Mouse (Mus musculus): ENCODE measurements around the gene Irf8. TPM values are rescaled to one million over a fixed set of nuclear protein-coding genes. Genes with fewer than 3 reads are reported as not detected.

The Irf8 gene
- polyA plus RNA-seq, 1 experiment = not detected

- H3K27ac ChIP-seq (ENCODE audit: insufficient read depth, low read depth, low read length) = no peak overlapping the region
- H3K4me3 ChIP-seq (ENCODE audit: insufficient read depth, low read depth, low read length) = no peak overlapping the region
- TF ChIP-seq POLR2A (IDR thresholded peaks at IDR 0.05; ENCODE audit: insufficient read depth, low read depth, low read length) = no peak
- TF ChIP-seq CTCF (IDR thresholded peaks at IDR 0.05; ENCODE audit: insufficient read depth, low read depth, low read length) = no peak
- peaks cover 14% of the 10 kb centered on the region for H3K4me1 ChIP-seq (ENCODE audit: control insufficient read depth, insufficient read depth, low read length)
Observed at GRCm38 (mm10) chr8:120697979-120698272, 38.2 kb upstream of the Irf8 start.

DNA sequence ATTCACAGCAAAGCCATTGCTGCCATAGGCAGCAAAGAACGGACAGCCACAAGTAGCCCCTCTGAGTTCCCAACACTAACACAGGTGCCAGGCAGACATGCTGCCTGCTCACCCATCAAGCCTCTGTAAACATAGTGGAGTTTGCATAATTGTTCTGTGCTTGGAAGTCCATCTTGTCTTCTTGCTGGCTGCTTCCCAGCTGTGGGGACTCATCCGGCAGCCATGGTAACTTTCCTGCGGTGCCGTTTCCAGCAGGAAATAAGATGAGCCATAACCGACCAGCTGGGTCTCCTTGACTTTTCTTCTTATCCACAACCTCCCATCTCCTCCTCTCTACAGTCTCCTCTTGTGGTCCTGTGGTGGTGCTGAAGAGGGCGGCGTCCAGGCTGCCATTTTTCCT lies 37.7 kb upstream of the Irf8 start:
- WGBS = 56% methylated on average over 7 of the region's 7 CpGs
- Histone ChIP-seq H3K4me1 (ENCODE audit: control insufficient read depth, insufficient read depth, low read length) (peaks cover 14% of the 10 kb centered on the region), H3K4me3 (ENCODE audit: insufficient read depth, low read depth, low read length) (no peak overlapping the region), H3K27ac (ENCODE audit: insufficient read depth, low read depth, low read length) (no peak overlapping the region)
- TF ChIP-seq POLR2A (IDR thresholded peaks at IDR 0.05; ENCODE audit: insufficient read depth, low read depth, low read length) (no peak), CTCF (IDR thresholded peaks at IDR 0.05; ENCODE audit: insufficient read depth, low read depth, low read length) (no peak)

GRCm38 (mm10) chr8:120699079-120699478 lies 37.1 kb upstream of the Irf8 start:
- peaks cover 14% of the 10 kb centered on the region for H3K4me1 ChIP-seq (ENCODE audit: control insufficient read depth, insufficient read depth, low read length)
- TF ChIP-seq CTCF (IDR thresholded peaks at IDR 0.05; ENCODE audit: insufficient read depth, low read depth, low read length) (no peak), POLR2A (IDR thresholded peaks at IDR 0.05; ENCODE audit: insufficient read depth, low read depth, low read length) (no peak)
- no peak overlapping the region for H3K27ac ChIP-seq (ENCODE audit: insufficient read depth, low read depth, low read length)
- 46% methylated on average over 6 of the region's 6 CpGs for WGBS
- H3K4me3 ChIP-seq (ENCODE audit: insufficient read depth, low read depth, low read length) = no peak overlapping the region

- TF ChIP-seq CTCF (IDR thresholded peaks at IDR 0.05; ENCODE audit: insufficient read depth, low read depth, low read length) (no peak), POLR2A (IDR thresholded peaks at IDR 0.05; ENCODE audit: insufficient read depth, low read depth, low read length) (no peak)
- whole genome bisulfite sequencing = 76% methylated on average over 2 of the region's 2 CpGs
- H3K27ac ChIP-seq (ENCODE audit: insufficient read depth, low read depth, low read length) = no peak overlapping the region
- no peak overlapping the region for H3K4me3 ChIP-seq (ENCODE audit: insufficient read depth, low read depth, low read length)
- H3K4me1 ChIP-seq (ENCODE audit: control insufficient read depth, insufficient read depth, low read length) = peaks cover 14% of the 10 kb centered on the region
Observed at GRCm38 (mm10) chr8:120699565-120699964, 36.6 kb upstream of the Irf8 start.

DNA sequence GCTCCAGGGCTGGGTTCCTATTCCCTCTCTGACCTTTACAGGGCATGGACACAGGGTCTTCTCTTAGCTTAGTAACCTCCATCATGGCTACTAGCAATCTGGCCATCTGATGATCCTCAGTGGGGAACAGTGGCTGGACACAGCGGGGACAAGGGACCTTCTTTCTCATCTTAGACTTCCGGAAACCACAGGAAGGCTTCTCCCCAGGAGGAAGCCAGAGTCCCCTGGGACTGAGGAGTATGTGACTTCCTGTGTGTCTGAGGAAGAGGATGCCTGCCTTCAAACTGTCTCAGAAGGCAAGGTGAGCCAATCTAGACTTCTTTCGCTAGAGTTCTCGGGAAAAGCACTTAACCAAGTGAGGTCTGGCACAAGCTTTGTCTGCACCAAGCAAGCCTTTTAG lies 36.1 kb upstream of the Irf8 start:
- Histone ChIP-seq H3K27ac (ENCODE audit: insufficient read depth, low read depth, low read length) (no peak overlapping the region), H3K4me3 (ENCODE audit: insufficient read depth, low read depth, low read length) (no peak overlapping the region), H3K4me1 (ENCODE audit: control insufficient read depth, insufficient read depth, low read length) (peaks cover 14% of the 10 kb centered on the region)
- TF ChIP-seq POLR2A (IDR thresholded peaks at IDR 0.05; ENCODE audit: insufficient read depth, low read depth, low read length) = no peak
- no peak for TF ChIP-seq CTCF (IDR thresholded peaks at IDR 0.05; ENCODE audit: insufficient read depth, low read depth, low read length)
- WGBS = 85% methylated on average over 4 of the region's 4 CpGs

DNA sequence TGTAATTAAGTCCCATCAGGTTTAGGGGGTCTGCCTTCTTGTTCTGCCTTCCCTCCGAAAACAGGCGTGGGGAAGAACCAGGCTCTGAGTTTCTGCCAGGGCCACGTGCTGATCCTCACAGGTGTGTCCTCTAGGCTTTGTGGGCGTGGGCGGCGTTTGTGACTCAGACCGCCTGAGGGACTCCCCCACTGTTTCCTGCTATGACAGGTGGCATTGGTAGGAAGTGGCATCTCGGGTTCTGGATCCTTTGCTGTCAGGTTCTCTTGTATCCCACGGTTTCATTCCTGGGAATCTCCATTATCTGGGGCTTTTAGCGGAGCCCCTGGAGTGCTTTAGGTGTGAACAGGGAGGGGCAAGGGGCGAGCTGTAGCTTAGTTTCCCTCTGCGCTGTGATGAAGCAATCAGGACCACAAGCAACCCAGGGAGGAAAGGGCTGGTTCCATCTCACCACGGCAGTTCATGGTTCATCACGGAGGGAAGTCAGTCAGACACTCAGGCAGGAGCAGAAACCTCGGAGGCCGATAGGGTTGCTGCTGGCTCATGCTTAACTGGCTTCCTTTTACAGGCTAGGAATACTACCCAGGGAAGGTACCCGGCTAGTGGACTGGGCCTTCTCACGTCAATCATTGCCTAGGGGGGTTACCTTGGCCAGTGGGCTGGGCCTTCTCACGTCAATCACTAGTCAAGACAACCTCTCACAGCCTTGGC lies 34.2 kb upstream of the Irf8 start:
- TF ChIP-seq POLR2A (IDR thresholded peaks at IDR 0.05; ENCODE audit: insufficient read depth, low read depth, low read length) = no peak
- no peak for TF ChIP-seq CTCF (IDR thresholded peaks at IDR 0.05; ENCODE audit: insufficient read depth, low read depth, low read length)
- H3K4me3 ChIP-seq (ENCODE audit: insufficient read depth, low read depth, low read length) = no peak overlapping the region
- H3K27ac ChIP-seq (ENCODE audit: insufficient read depth, low read depth, low read length) = no peak overlapping the region
- 78% methylated on average over 19 of the region's 19 CpGs for WGBS
- peaks cover 11% of the 10 kb centered on the region for H3K4me1 ChIP-seq (ENCODE audit: control insufficient read depth, insufficient read depth, low read length)

GRCm38 (mm10) chr8:120704203-120704602 lies 32.0 kb upstream of the Irf8 start:
- 77% methylated on average over 9 of the region's 9 CpGs for WGBS
- H3K4me3 ChIP-seq (ENCODE audit: insufficient read depth, low read depth, low read length) = no peak overlapping the region
- no peak overlapping the region for H3K27ac ChIP-seq (ENCODE audit: insufficient read depth, low read depth, low read length)
- TF ChIP-seq POLR2A (IDR thresholded peaks at IDR 0.05; ENCODE audit: insufficient read depth, low read depth, low read length) (no peak), CTCF (IDR thresholded peaks at IDR 0.05; ENCODE audit: insufficient read depth, low read depth, low read length) (no peak)
- H3K4me1 ChIP-seq (ENCODE audit: control insufficient read depth, insufficient read depth, low read length) = peaks cover 5% of the 10 kb centered on the region; the same call in 1 of the 2 replicates

- 88% methylated on average over 15 of the region's 15 CpGs for WGBS
- Histone ChIP-seq H3K4me1 (ENCODE audit: control insufficient read depth, insufficient read depth, low read length) (peaks cover 4% of the 10 kb centered on the region; the same call in 1 of the 2 replicates), H3K27ac (ENCODE audit: insufficient read depth, low read depth, low read length) (no peak overlapping the region), H3K4me3 (ENCODE audit: insufficient read depth, low read depth, low read length) (no peak overlapping the region)
- no peak for TF ChIP-seq POLR2A (IDR thresholded peaks at IDR 0.05; ENCODE audit: insufficient read depth, low read depth, low read length)
- no peak for TF ChIP-seq CTCF (IDR thresholded peaks at IDR 0.05; ENCODE audit: insufficient read depth, low read depth, low read length)
Observed at GRCm38 (mm10) chr8:120705163-120705562, 31.0 kb upstream of the Irf8 start.

- H3K4me3 ChIP-seq (ENCODE audit: insufficient read depth, low read depth, low read length) = no peak overlapping the region
- H3K27ac ChIP-seq (ENCODE audit: insufficient read depth, low read depth, low read length) = no peak overlapping the region
- TF ChIP-seq CTCF (IDR thresholded peaks at IDR 0.05; ENCODE audit: insufficient read depth, low read depth, low read length) = no peak
- TF ChIP-seq POLR2A (IDR thresholded peaks at IDR 0.05; ENCODE audit: insufficient read depth, low read depth, low read length) = no peak
- peaks cover 4% of the 10 kb centered on the region; the same call in 1 of the 2 replicates for H3K4me1 ChIP-seq (ENCODE audit: control insufficient read depth, insufficient read depth, low read length)
- WGBS = 85% methylated on average over 3 of the region's 3 CpGs
Observed at GRCm38 (mm10) chr8:120706193-120706592, 30.0 kb upstream of the Irf8 start.

Measured in olfactory bulb, adult 2 months (tissue).